In genomic region chr2:73892464-73893296, GRCm38 (mm10) we compare ENCODE assay signal across 8 mouse cellular contexts. TPM values are rescaled to one million over a fixed set of nuclear protein-coding genes. Genes with fewer than 3 reads are reported as not detected.
DNase-seq lines count a peak whose midpoint lies in the region; ATAC-seq lines count a peak whose summit lies in the region.

TSS of gene Atf2 (minus strand) at chr2:73892639.

- peak; percentile 99 for DNase-seq in WW6 (ENCODE audit: low read depth, low spot score)
- DNase-seq in cerebellum, postnatal 4 days (ENCODE audit: low spot score in 2 of 2) = peak; percentile 92 to 98
- DNase-seq in gastrocnemius, adult 18-20 months (ENCODE audit: low spot score) = peak; percentile 99
- DNase-seq in left cerebral cortex, adult 18-20 months (ENCODE audit: low spot score in 2 of 2) = peak; percentile 98 to 99
- DNase-seq in right cerebral cortex, adult 18-20 months = peak; percentile 100
- peak; percentile 90 for DNase-seq in urinary bladder, postnatal 10 days (ENCODE audit: low spot score)

- under 1% methylated on average over 63 of the region's 63 CpGs for WGBS in hindbrain, embryonic 16.5 days
- under 1% methylated on average over 63 of the region's 63 CpGs for WGBS in macrophage (ENCODE audit: missing documents)

- H3K27me3 ChIP-seq in hindbrain, embryonic 16.5 days (replicated peaks; ENCODE audit: control insufficient read depth, insufficient read depth, low read length) = no peaks in the 10 kb centered on the region

- H3K4me1 ChIP-seq in hindbrain, embryonic 16.5 days (ENCODE audit: control insufficient read depth, insufficient read depth, low read depth, low read length) = peaks cover 6% of the 10 kb centered on the region

- H3K4me2 ChIP-seq in hindbrain, embryonic 16.5 days (ENCODE audit: low read length) = peak within 1 kb of the TSS; percentile 77

- peak within 1 kb of the TSS; percentile 70 for H3K4me3 ChIP-seq in hindbrain, embryonic 16.5 days (ENCODE audit: low read length)
- peak within 1 kb of the TSS; percentile 93 for H3K4me3 ChIP-seq in macrophage (ENCODE audit: inconsistent target)

- ATAC-seq in hindbrain, embryonic 16.5 days = peak; percentile 96

- peaks cover 47% of the 10 kb centered on the region for H3K79me2 ChIP-seq in macrophage (ENCODE audit: inconsistent target)

- peak within 1 kb of the TSS; percentile 91 for H3K27ac ChIP-seq in hindbrain, embryonic 16.5 days (ENCODE audit: low read depth, low read length)
- peak within 1 kb of the TSS; percentile 85 for H3K27ac ChIP-seq in macrophage

- H3K9me3 ChIP-seq in hindbrain, embryonic 16.5 days (ENCODE audit: control insufficient read depth, low read length) = no peaks in the 10 kb centered on the region

- peak within 1 kb of the TSS; percentile 99 for H3K9ac ChIP-seq in hindbrain, embryonic 16.5 days (ENCODE audit: low read depth, low read length)

- no peaks in the 10 kb centered on the region for H3K36me3 ChIP-seq in hindbrain, embryonic 16.5 days (ENCODE audit: control insufficient read depth, insufficient read depth, low read length)
- no peaks in the 10 kb centered on the region for H3K36me3 ChIP-seq in macrophage (ENCODE audit: inconsistent target)

RNA-seq across cellular contexts. Expression of gene Atf2, which starts in this region (rescaled TPM):
- total RNA-seq in gastrocnemius, adult 18-20 months (2021) = 10 to 100 TPM; 22.1 to 27.4 TPM
- 97.1 and 103 TPM in 2 replicates for polyA plus RNA-seq in hindbrain, embryonic 16.5 days (2015; fragmentation: Nextera tagmentation; extraction: Ambion mirVana)
- 100 to 1,000 TPM; 163 to 182 TPM for total RNA-seq in left cerebral cortex, adult 18-20 months (2021)
- total RNA-seq in macrophage (2018; cell fraction: chromatin; rRNA removed) = 100 to 1,000 TPM in 19 of 26 experiments, 10 to 100 TPM in 7; 87.7 to 153 (median 112) TPM
- 10 to 100 TPM; 33.1 to 50.4 (median 37.3) TPM for total RNA-seq in macrophage (2018; cell fraction: cytosol; rRNA removed)
- 100 to 1,000 TPM in 5 of 26 experiments, 10 to 100 TPM in 21; 51.9 to 144 (median 79.7) TPM for total RNA-seq in macrophage (2018; cell fraction: nucleus; rRNA removed)
- polyA plus RNA-seq in macrophage (2018) = 17.7 to 30.7 TPM (median 22.7 TPM) in 3 replicates

Comparison
In these comparisons a context has a peak if more than half of its experiments do, and no peak if none do; other contexts are left out.
1. Peak in every context shown above with its lines: DNase-seq, ATAC-seq, H3K4me3 ChIP-seq and H3K27ac ChIP-seq.
2. RNA of gene Atf2 (total RNA-seq): 163 to 182 TPM in left cerebral cortex, adult 18-20 months; 22.1 to 27.4 TPM in gastrocnemius, adult 18-20 months; every median in the first group is over 4 times any median in the second.